Mouse (Mus musculus) testis, adult 2 months (tissue): ENCODE measurements around the gene Map3k11. TPM values are rescaled to one million over a fixed set of nuclear protein-coding genes. Genes with fewer than 3 reads are reported as not detected.

ENCODE experiments used
- H3K27ac ChIP-seq: fragments of 200-500 bp; 2 replicates; pipeline ENCODE4 v1.5.1; 2012; ENCODE audit warnings: low read depth, low read length; ENCODE audit not compliant: control insufficient read depth, insufficient read depth
- H3K27me3 ChIP-seq: fragments of 200-500 bp; 2 replicates; pipeline ENCODE4 v1.6.1; 2012; ENCODE audit warnings: mild to moderate bottlenecking, low read length, moderate library complexity; ENCODE audit not compliant: control insufficient read depth, insufficient read depth
- H3K36me3 ChIP-seq: fragments of 200-500 bp; 2 replicates; pipeline ENCODE4 v1.6.1; 2012; ENCODE audit warnings: mild to moderate bottlenecking, low read length; ENCODE audit not compliant: control insufficient read depth, insufficient read depth
- H3K4me1 ChIP-seq: fragments of 200-500 bp; 2 replicates; pipeline ENCODE4 v1.6.1; 2012; ENCODE audit warnings: low read length; ENCODE audit not compliant: control insufficient read depth, insufficient read depth
- H3K4me3 ChIP-seq: fragments of 200-500 bp; 2 replicates; pipeline ENCODE4 v1.5.1; 2012; ENCODE audit warnings: low read depth, mild to moderate bottlenecking, low read length, moderate library complexity, mixed read lengths; ENCODE audit not compliant: control insufficient read depth
- CTCF ChIP-seq: fragments of 200-500 bp; IDR thresholded peaks from 2 replicates; pipeline ENCODE4 v1.5.1; 2012; ENCODE audit warnings: low read depth, mild to moderate bottlenecking, inconsistent platforms, low read length, moderate library complexity; ENCODE audit not compliant: control insufficient read depth, insufficient read depth, insufficient replicate concordance
- POLR2A ChIP-seq: fragments of 200-500 bp; IDR thresholded peaks from 2 replicates; pipeline ENCODE4 v1.6.1; 2012; ENCODE audit warnings: low read depth, mild to moderate bottlenecking, inconsistent platforms, low read length, moderate library complexity; ENCODE audit not compliant: control insufficient read depth
- polyA plus RNA-seq: library from polyadenylated mRNA; depleted of rRNA; stranded (reverse); fragments of >200 nt; gene quantifications from 2 replicates; pipeline ENCODE4 v1.2.3, GENCODE M21; 2012

Map3k11 gene
- polyA plus RNA-seq, 1 experiment: 24.6 TPM

GRCm38 (mm10) chr19:5740320-5741317, 52.1 kb downstream of the Map3k11 start, which contains the start of gene Ltbp3:
Gene Ltbp3, plus strand, starts transcription at chr19:5740904.
- Histone ChIP-seq H3K4me1 (peaks cover 36% of the 10 kb centered on the region), H3K4me3 (peak within 1 kb of the TSS; percentile 67), H3K27ac (peak within 1 kb of the TSS; percentile 55; the same call in 1 of the 2 replicates), H3K27me3 (no peaks in the 10 kb centered on the region), H3K36me3 (no peaks in the 10 kb centered on the region)
- TF ChIP-seq POLR2A (no peak), CTCF (no peak)

- no peaks in the 10 kb centered on the region for H3K27me3 ChIP-seq
- H3K27ac ChIP-seq: peak overlapping the region; percentile 55; the same call in 1 of the 2 replicates
- no peaks in the 10 kb centered on the region for H3K36me3 ChIP-seq
- peaks cover 40% of the 10 kb centered on the region for H3K4me1 ChIP-seq
- peak overlapping the region; percentile 67 for H3K4me3 ChIP-seq
- TF ChIP-seq POLR2A (no peak), CTCF (no peak)
Measured at GRCm38 (mm10) chr19:5741641-5742240, 53.2 kb downstream of the Map3k11 start.

- Histone ChIP-seq H3K4me3 (peak overlapping the region; percentile 67), H3K4me1 (peaks cover 40% of the 10 kb centered on the region), H3K36me3 (no peaks in the 10 kb centered on the region), H3K27me3 (no peaks in the 10 kb centered on the region), H3K27ac (no peak overlapping the region)
- TF ChIP-seq CTCF (no peak), POLR2A (no peak)
Measured at GRCm38 (mm10) chr19:5742241-5742641, 53.7 kb downstream of the Map3k11 start.

GRCm38 (mm10) chr19:5743576-5743975, 55.0 kb downstream of the Map3k11 start:
- TF ChIP-seq CTCF (no peak), POLR2A (no peak)
- H3K27me3 ChIP-seq: no peaks in the 10 kb centered on the region
- H3K27ac ChIP-seq: no peak overlapping the region
- H3K36me3 ChIP-seq: no peaks in the 10 kb centered on the region
- peaks cover 40% of the 10 kb centered on the region for H3K4me1 ChIP-seq
- H3K4me3 ChIP-seq: no peak overlapping the region

- Histone ChIP-seq H3K27me3 (no peaks in the 10 kb centered on the region), H3K4me3 (no peak overlapping the region; the same call in 1 of the 2 replicates), H3K27ac (no peak overlapping the region), H3K4me1 (peaks cover 27% of the 10 kb centered on the region), H3K36me3 (no peaks in the 10 kb centered on the region)
- TF ChIP-seq POLR2A: no peak
Measured at GRCm38 (mm10) chr19:5745756-5746710, 57.5 kb downstream of the Map3k11 start.

- no peaks in the 10 kb centered on the region for H3K27me3 ChIP-seq
- TF ChIP-seq POLR2A (no peak), CTCF (no peak)
- H3K27ac ChIP-seq: no peak overlapping the region
Measured at GRCm38 (mm10) chr19:5746907-5747363, 58.4 kb downstream of the Map3k11 start.

GRCm38 (mm10) chr19:5749476-5749875, 60.9 kb downstream of the Map3k11 start:
- Histone ChIP-seq H3K27me3 (no peaks in the 10 kb centered on the region), H3K4me1 (peaks cover 17% of the 10 kb centered on the region), H3K4me3 (no peak overlapping the region), H3K27ac (no peak overlapping the region), H3K36me3 (no peaks in the 10 kb centered on the region)
- no peak for TF ChIP-seq CTCF
- TF ChIP-seq POLR2A: no peak

More at GRCm38 (mm10) chr19:5746907-5747363, 58.4 kb downstream of the Map3k11 start:
- no peaks in the 10 kb centered on the region for H3K36me3 ChIP-seq
- H3K4me3 ChIP-seq: no peak overlapping the region
- H3K4me1 ChIP-seq: peaks cover 25% of the 10 kb centered on the region
